Mouse (Mus musculus) kidney, adult 9 months (tissue): Measurements from ENCODE around the gene Pde5a.

ENCODE experiments used
- DNase-seq: peaks from one replicate; pipeline ENCODE4 v3.0.0; 2022

The Pde5a gene

GRCm38 (mm10) chr3:122766930-122767329 lies 38.2 kb downstream of the Pde5a start:
- DNase-seq = no peak

- DNase-seq = no peak
These were observed 39.1 kb downstream of the Pde5a start for GRCm38 (mm10) chr3:122767841-122768240.

- no peak for DNase-seq
These were observed 52.7 kb downstream of the Pde5a start for GRCm38 (mm10) chr3:122781417-122781816.

GRCm38 (mm10) chr3:122784245-122784644 lies 55.5 kb downstream of the Pde5a start:
- DNase-seq = peak; percentile 7

- no peak for DNase-seq
These were observed 59.6 kb downstream of the Pde5a start for GRCm38 (mm10) chr3:122788314-122788713.

- DNase-seq = no peak
These were observed 60.8 kb downstream of the Pde5a start for GRCm38 (mm10) chr3:122789544-122789943.

GRCm38 (mm10) chr3:122800050-122800449 lies 71.3 kb downstream of the Pde5a start:
- no peak for DNase-seq

- no peak for DNase-seq
These were observed 72.0 kb downstream of the Pde5a start for GRCm38 (mm10) chr3:122800553-122801435.

GRCm38 (mm10) chr3:122801436-122802221 lies 72.9 kb downstream of the Pde5a start:
- no peak for DNase-seq

- DNase-seq = no peak
These were observed 78.6 kb downstream of the Pde5a start for GRCm38 (mm10) chr3:122807313-122807712.

- DNase-seq = no peak
These were observed 81.5 kb downstream of the Pde5a start for GRCm38 (mm10) chr3:122810090-122810863.

GRCm38 (mm10) chr3:122810986-122811385 lies 82.2 kb downstream of the Pde5a start:
- no peak for DNase-seq

- DNase-seq = no peak
These were observed 85.8 kb downstream of the Pde5a start for GRCm38 (mm10) chr3:122814531-122814930.

GRCm38 (mm10) chr3:122818282-122818681 lies 89.5 kb downstream of the Pde5a start:
- no peak for DNase-seq

- DNase-seq = no peak
These were observed 92.0 kb downstream of the Pde5a start for GRCm38 (mm10) chr3:122820700-122821099.

GRCm38 (mm10) chr3:122828270-122829058 lies 99.7 kb downstream of the Pde5a start:
- no peak for DNase-seq

- DNase-seq = no peak
These were observed 105.8 kb downstream of the Pde5a start for GRCm38 (mm10) chr3:122834519-122834918.

- no peak for DNase-seq
These were observed 106.5 kb downstream of the Pde5a start for GRCm38 (mm10) chr3:122835097-122835850.

- no peak for DNase-seq
These were observed 108.9 kb downstream of the Pde5a start for GRCm38 (mm10) chr3:122837639-122838038.

- no peak for DNase-seq
These were observed 119.8 kb downstream of the Pde5a start for GRCm38 (mm10) chr3:122848410-122849034.

GRCm38 (mm10) chr3:122855149-122855548 lies 126.4 kb downstream of the Pde5a start:
- DNase-seq = no peak
